ENCODE assay signal across 7 mouse cellular contexts in the genomic region with DNA sequence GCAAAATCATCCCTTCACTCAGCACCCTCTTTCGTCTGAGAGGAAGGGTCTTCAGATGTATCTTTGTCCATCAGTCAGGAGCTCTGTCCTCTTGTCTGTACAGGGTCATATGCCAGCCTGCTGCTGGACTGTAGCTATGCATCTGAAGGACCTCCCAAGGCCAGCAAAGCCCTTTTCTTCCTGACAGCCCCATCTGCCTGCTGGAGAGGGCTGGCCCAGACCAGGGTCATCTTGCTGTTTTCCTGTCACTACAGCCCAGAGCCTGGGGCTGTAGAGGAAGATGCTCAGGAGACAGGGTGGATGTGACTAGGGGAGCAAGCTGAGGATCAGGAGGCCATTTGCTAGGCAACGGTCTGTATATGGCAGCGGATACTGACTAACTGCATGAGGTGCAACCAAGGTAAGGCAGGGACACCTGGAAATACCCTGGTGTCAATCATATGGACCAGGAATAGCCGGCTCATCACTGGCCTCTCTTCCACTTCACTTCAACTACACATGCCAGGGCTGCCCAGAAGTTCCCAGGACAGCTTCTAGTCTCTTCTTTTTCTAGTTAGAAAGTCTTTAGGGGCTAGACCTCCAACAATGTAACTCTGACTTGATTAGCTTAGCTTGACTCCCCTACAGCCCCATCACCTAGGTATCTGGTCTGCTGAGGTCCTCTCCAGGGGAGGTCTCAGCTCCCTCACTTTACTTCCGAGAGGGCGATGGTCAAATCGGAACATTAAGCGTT. TPM values are rescaled to one million over a fixed set of nuclear protein-coding genes. Genes with fewer than 3 reads are reported as not detected.
DNase-seq lines count a peak whose midpoint lies in the region; ATAC-seq and TF ChIP-seq lines count a peak whose summit lies in the region.

No protein-coding gene starts in this region.

- H3K9me3 ChIP-seq in lung, postnatal 0 days (ENCODE audit: low read length) = no peaks in the 10 kb centered on the region
- no peaks in the 10 kb centered on the region for H3K9me3 ChIP-seq in embryonic facial prominence, embryonic 14.5 days (ENCODE audit: control insufficient read depth, low read length)
- H3K9me3 ChIP-seq in intestine, embryonic 16.5 days (ENCODE audit: control insufficient read depth, low read length) = no peaks in the 10 kb centered on the region

- H3K9ac ChIP-seq in lung, postnatal 0 days (replicated peaks; ENCODE audit: low read depth) = peak overlapping the region; percentile 71
- H3K9ac ChIP-seq in embryonic facial prominence, embryonic 14.5 days (ENCODE audit: low read depth, low read length) = peak overlapping the region; percentile 72
- peak overlapping the region; percentile 89 for H3K9ac ChIP-seq in intestine, embryonic 16.5 days (ENCODE audit: low read depth, low read length)

- H3K27me3 ChIP-seq in lung, postnatal 0 days (replicated peaks; ENCODE audit: insufficient read depth, low read length) = no peaks in the 10 kb centered on the region
- H3K27me3 ChIP-seq in embryonic facial prominence, embryonic 14.5 days (replicated peaks; ENCODE audit: control insufficient read depth, insufficient read depth, low read length) = no peaks in the 10 kb centered on the region
- H3K27me3 ChIP-seq in intestine, embryonic 16.5 days (replicated peaks; ENCODE audit: control insufficient read depth, insufficient read depth, low read length) = no peaks in the 10 kb centered on the region

- ATAC-seq in lung, postnatal 0 days = no peak
- ATAC-seq in embryonic facial prominence, embryonic 14.5 days (ENCODE audit: low read depth) = no peak
- ATAC-seq in intestine, embryonic 16.5 days = no peak

- no peak for DNase-seq in lung, postnatal 0 days (ENCODE audit: low spot score)
- no peak for DNase-seq in lung, postnatal 10 days
- DNase-seq in embryonic facial prominence, embryonic 14.5 days (ENCODE audit: low spot score) = no peak
- DNase-seq in B cell, adult 2 months = no peak
- no peak for DNase-seq in gastrocnemius, adult 18-20 months (ENCODE audit: low spot score)

- no peak for TF ChIP-seq EP300 in lung, postnatal 0 days (IDR thresholded peaks at IDR 0.05)

- peak overlapping the region; percentile 92 for H3K27ac ChIP-seq in lung, postnatal 0 days (ENCODE audit: low read length)
- H3K27ac ChIP-seq in embryonic facial prominence, embryonic 14.5 days (replicated peaks; ENCODE audit: low read depth, low read length) = peak overlapping the region; percentile 93
- H3K27ac ChIP-seq in intestine, embryonic 16.5 days (ENCODE audit: low read length) = peak overlapping the region; percentile 89
- H3K27ac ChIP-seq in olfactory bulb, adult 2 months (ENCODE audit: insufficient read depth, low read depth, low read length) = peak overlapping the region; percentile 85

- H3K4me3 ChIP-seq in lung, postnatal 0 days (ENCODE audit: low read depth, low read length) = peak overlapping the region; percentile 60
- H3K4me3 ChIP-seq in embryonic facial prominence, embryonic 14.5 days (ENCODE audit: low read depth, low read length) = peak overlapping the region; percentile 59
- peak overlapping the region; percentile 77 for H3K4me3 ChIP-seq in intestine, embryonic 16.5 days (ENCODE audit: low read length)
- H3K4me3 ChIP-seq in olfactory bulb, adult 2 months (ENCODE audit: insufficient read depth, low read depth, low read length) = peak overlapping the region; percentile 91

- 21% methylated on average over 8 of the region's 8 CpGs for WGBS in lung, postnatal 0 days
- 21% methylated on average over 8 of the region's 8 CpGs for WGBS in embryonic facial prominence, embryonic 14.5 days
- 17% methylated on average over 8 of the region's 8 CpGs for WGBS in intestine, embryonic 16.5 days
- WGBS in olfactory bulb, adult 2 months = 11% methylated on average over 8 of the region's 8 CpGs

- peaks cover 5% of the 10 kb centered on the region; the same call in 1 of the 2 replicates for H3K36me3 ChIP-seq in lung, postnatal 0 days (ENCODE audit: insufficient read depth, low read length)
- peaks cover 27% of the 10 kb centered on the region for H3K36me3 ChIP-seq in embryonic facial prominence, embryonic 14.5 days (ENCODE audit: control insufficient read depth, insufficient read depth, low read length)
- H3K36me3 ChIP-seq in intestine, embryonic 16.5 days (ENCODE audit: control insufficient read depth, insufficient read depth, low read length) = peaks cover 10% of the 10 kb centered on the region; the same call in 1 of the 2 replicates

- peaks cover 24% of the 10 kb centered on the region for H3K4me1 ChIP-seq in lung, postnatal 0 days (ENCODE audit: insufficient read depth, low read depth, low read length)
- H3K4me1 ChIP-seq in embryonic facial prominence, embryonic 14.5 days (ENCODE audit: control insufficient read depth, insufficient read depth, low read length) = peaks cover 22% of the 10 kb centered on the region
- peaks cover 30% of the 10 kb centered on the region for H3K4me1 ChIP-seq in intestine, embryonic 16.5 days (ENCODE audit: control insufficient read depth, insufficient read depth, low read length)
- H3K4me1 ChIP-seq in olfactory bulb, adult 2 months (ENCODE audit: control insufficient read depth, insufficient read depth, low read length) = peaks cover 34% of the 10 kb centered on the region

- no peak for TF ChIP-seq POLR2A in olfactory bulb, adult 2 months (IDR thresholded peaks at IDR 0.05; ENCODE audit: insufficient read depth, low read depth, low read length)

- no peak for TF ChIP-seq CTCF in lung, postnatal 0 days (IDR thresholded peaks at IDR 0.05)
- TF ChIP-seq CTCF in olfactory bulb, adult 2 months (IDR thresholded peaks at IDR 0.05; ENCODE audit: insufficient read depth, low read depth, low read length) = no peak

- peak overlapping the region; percentile 76 for H3K4me2 ChIP-seq in lung, postnatal 0 days (replicated peaks; ENCODE audit: low read depth, low read length)
- H3K4me2 ChIP-seq in embryonic facial prominence, embryonic 14.5 days (ENCODE audit: low read depth, low read length) = peak overlapping the region; percentile 89
- H3K4me2 ChIP-seq in intestine, embryonic 16.5 days (ENCODE audit: low read depth, low read length) = peak overlapping the region; percentile 85

RNA-seq across cellular contexts. Expression of a gene that starts 0.8 kb away (rescaled TPM):
- 76.3 and 82.4 TPM in 2 replicates for polyA plus RNA-seq in lung, postnatal 0 days (2015; fragmentation: Nextera tagmentation; extraction: Ambion mirVana)
- polyA plus RNA-seq in embryonic facial prominence, embryonic 14.5 days (2014; fragmentation: Nextera tagmentation; extraction: Ambion mirVana) = 49.7 and 50.5 TPM in 2 replicates
- polyA plus RNA-seq in intestine, embryonic 16.5 days (2015; fragmentation: Nextera tagmentation; extraction: Ambion mirVana) = 42.7 and 44.6 TPM in 2 replicates
- not detected in 2 replicates for polyA plus RNA-seq in olfactory bulb, adult 2 months (2012; ENCODE audit: insufficient read depth, insufficient read length, low replicate concordance, missing spikeins)
- total RNA-seq in gastrocnemius, adult 18-20 months (2021) = 10 to 100 TPM; 28.7 to 29.2 TPM

RNA-seq across cellular contexts. Expression of a gene that starts 4.1 kb away (rescaled TPM):
- polyA plus RNA-seq in lung, postnatal 0 days (2015; fragmentation: Nextera tagmentation; extraction: Ambion mirVana) = 26.6 and 27.8 TPM in 2 replicates
- 26.6 and 29.3 TPM in 2 replicates for polyA plus RNA-seq in embryonic facial prominence, embryonic 14.5 days (2014; fragmentation: Nextera tagmentation; extraction: Ambion mirVana)
- polyA plus RNA-seq in intestine, embryonic 16.5 days (2015; fragmentation: Nextera tagmentation; extraction: Ambion mirVana) = 24.3 and 31.2 TPM in 2 replicates
- not detected in 2 replicates for polyA plus RNA-seq in olfactory bulb, adult 2 months (2012; ENCODE audit: insufficient read depth, insufficient read length, low replicate concordance, missing spikeins)
- 1 to 10 TPM; 7.4 to 8.8 TPM for total RNA-seq in gastrocnemius, adult 18-20 months (2021)

RNA-seq across cellular contexts. Expression of a gene that starts 8.9 kb away (rescaled TPM):
- polyA plus RNA-seq in lung, postnatal 0 days (2015; fragmentation: Nextera tagmentation; extraction: Ambion mirVana) = 16.1 and 20.1 TPM in 2 replicates
- polyA plus RNA-seq in embryonic facial prominence, embryonic 14.5 days (2014; fragmentation: Nextera tagmentation; extraction: Ambion mirVana) = 1.7 and 2.4 TPM in 2 replicates
- polyA plus RNA-seq in intestine, embryonic 16.5 days (2015; fragmentation: Nextera tagmentation; extraction: Ambion mirVana) = 1.6 and 1.7 TPM in 2 replicates
- not detected in 2 replicates for polyA plus RNA-seq in olfactory bulb, adult 2 months (2012; ENCODE audit: insufficient read depth, insufficient read length, low replicate concordance, missing spikeins)
- under 1 TPM; 0.71 to 0.84 TPM for total RNA-seq in gastrocnemius, adult 18-20 months (2021)

RNA-seq across cellular contexts. Expression of a gene that starts 17.9 kb away (rescaled TPM):
- 37.6 and 38.9 TPM in 2 replicates for polyA plus RNA-seq in lung, postnatal 0 days (2015; fragmentation: Nextera tagmentation; extraction: Ambion mirVana)
- 96.7 and 111 TPM in 2 replicates for polyA plus RNA-seq in embryonic facial prominence, embryonic 14.5 days (2014; fragmentation: Nextera tagmentation; extraction: Ambion mirVana)
- polyA plus RNA-seq in intestine, embryonic 16.5 days (2015; fragmentation: Nextera tagmentation; extraction: Ambion mirVana) = 54.9 and 55.7 TPM in 2 replicates
- not detected in 2 replicates for polyA plus RNA-seq in olfactory bulb, adult 2 months (2012; ENCODE audit: insufficient read depth, insufficient read length, low replicate concordance, missing spikeins)
- total RNA-seq in gastrocnemius, adult 18-20 months (2021) = 10 to 100 TPM; 17.4 to 18.6 TPM

RNA-seq across cellular contexts. Expression of a gene that starts 22.5 kb away (rescaled TPM):
- 186 and 192 TPM in 2 replicates for polyA plus RNA-seq in lung, postnatal 0 days (2015; fragmentation: Nextera tagmentation; extraction: Ambion mirVana)
- 166 and 174 TPM in 2 replicates for polyA plus RNA-seq in embryonic facial prominence, embryonic 14.5 days (2014; fragmentation: Nextera tagmentation; extraction: Ambion mirVana)
- 180 and 186 TPM in 2 replicates for polyA plus RNA-seq in intestine, embryonic 16.5 days (2015; fragmentation: Nextera tagmentation; extraction: Ambion mirVana)
- polyA plus RNA-seq in olfactory bulb, adult 2 months (2012; ENCODE audit: insufficient read depth, insufficient read length, low replicate concordance, missing spikeins) = 500 TPM in 1 of 2 replicates, not detected in the other
- total RNA-seq in gastrocnemius, adult 18-20 months (2021) = 10 to 100 TPM; 28.8 to 32.9 TPM

Comparison
In these comparisons a context has a peak if more than half of its experiments do, and no peak if none do; other contexts are left out.
1. RNA of a gene that starts 0.8 kb away (polyA plus RNA-seq): 76.3 to 82.4 TPM in lung, postnatal 0 days, 49.7 to 50.5 TPM in embryonic facial prominence, embryonic 14.5 days and 42.7 to 44.6 TPM in intestine, embryonic 16.5 days; not detected in olfactory bulb, adult 2 months; every median in the first group is over 10 times any median in the second.
2. RNA of a gene that starts 4.1 kb away (polyA plus RNA-seq): 24.3 to 31.2 TPM in intestine, embryonic 16.5 days, 26.6 to 27.8 TPM in lung, postnatal 0 days and 26.6 to 29.3 TPM in embryonic facial prominence, embryonic 14.5 days; not detected in olfactory bulb, adult 2 months; every median in the first group is over 10 times any median in the second.
3. Peak in every context shown above with its lines, with median percentiles within 50 percentile points of each other: H3K27ac ChIP-seq, H3K4me2 ChIP-seq, H3K4me3 ChIP-seq and H3K9ac ChIP-seq.